Comparison of ENCODE assay signal across 21 mouse cellular contexts in genomic region chr7:67210004-67210833, GRCm38 (mm10). TPM values are rescaled to one million over a fixed set of nuclear protein-coding genes. Genes with fewer than 3 reads are reported as not detected.
DNase-seq lines count a peak whose midpoint lies in the region; ATAC-seq and TF ChIP-seq lines count a peak whose summit lies in the region.
"Had no signal": no experiment of that assay in that cellular context is flagged by ENCODE, and none has a peak within 500 bp of the region (broad histone marks: within the 10 kb centered on the region; RNA-seq: fewer than 3 reads in every experiment).

No protein-coding gene starts in this region.

- no peaks in the 10 kb centered on the region for H3K79me2 ChIP-seq in heart, adult 2 months (replicated peaks; ENCODE audit: control insufficient read depth, insufficient read depth, low read length)

- H3K4me3 ChIP-seq in heart, postnatal 0 days (ENCODE audit: low read depth, low read length): no peak overlapping the region
- no peak overlapping the region for H3K4me3 ChIP-seq in heart, adult 2 months
- H3K4me3 ChIP-seq in liver, postnatal 0 days (ENCODE audit: low read depth, low read length): no peak overlapping the region
- H3K4me3 ChIP-seq in cerebellum, adult 2 months (replicated peaks; ENCODE audit: insufficient read depth, low read depth, low read length): no peak overlapping the region
- H3K4me3 ChIP-seq: erythroblast, embryonic 14.5 days; hindbrain, embryonic 12.5 days; layer of hippocampus, adult 2 months; limb, embryonic 15.5 days; megakaryocyte, embryonic 14.5 days had no signal

- no peaks in the 10 kb centered on the region for H3K9me3 ChIP-seq in heart, postnatal 0 days (replicated peaks; ENCODE audit: control insufficient read depth, low read length)
- H3K9me3 ChIP-seq in liver, postnatal 0 days (ENCODE audit: low read length): no peaks in the 10 kb centered on the region
- H3K9me3 ChIP-seq: hindbrain, embryonic 12.5 days; limb, embryonic 15.5 days; megakaryocyte, embryonic 14.5 days had no signal

- no peak for TF ChIP-seq POLR2A in heart, adult 2 months (IDR thresholded peaks at IDR 0.05; ENCODE audit: insufficient read depth, low read depth, low read length)
- no peak for TF ChIP-seq POLR2A in cerebellum, adult 2 months (IDR thresholded peaks at IDR 0.05; ENCODE audit: borderline replicate concordance, insufficient read depth, low read length)

- TF ChIP-seq CTCF in heart, postnatal 0 days (IDR thresholded peaks at IDR 0.05; ENCODE audit: low read depth): no peak
- TF ChIP-seq CTCF in heart, adult 2 months (IDR thresholded peaks at IDR 0.05): no peak
- TF ChIP-seq CTCF in liver, postnatal 0 days (IDR thresholded peaks at IDR 0.05; ENCODE audit: low read depth): no peak
- TF ChIP-seq CTCF in cerebellum, adult 2 months (IDR thresholded peaks at IDR 0.05; ENCODE audit: borderline replicate concordance, insufficient read depth, low read depth, low read length): no peak

- no peak for TF ChIP-seq EP300 in heart, postnatal 0 days (IDR thresholded peaks at IDR 0.05; ENCODE audit: low read depth)
- no peak for TF ChIP-seq EP300 in heart, adult 2 months (IDR thresholded peaks at IDR 0.05; ENCODE audit: insufficient read depth, low read depth, low read length)
- 0 out of 2 replicates have a peak, but pooled peaks have one; percentile 11 for TF ChIP-seq EP300 in liver, postnatal 0 days (IDR thresholded peaks at IDR 0.05; ENCODE audit: low read depth)

- H3K9ac ChIP-seq in heart, postnatal 0 days (replicated peaks; ENCODE audit: low read depth, low read length): no peak overlapping the region
- no peak overlapping the region for H3K9ac ChIP-seq in heart, adult 2 months (ENCODE audit: low read depth, low read length)
- H3K9ac ChIP-seq in liver, postnatal 0 days (replicated peaks): no peak overlapping the region
- H3K9ac ChIP-seq: hindbrain, embryonic 12.5 days; limb, embryonic 15.5 days had no signal

- no peak overlapping the region for H3K4me2 ChIP-seq in heart, postnatal 0 days (ENCODE audit: low read depth, low read length)
- H3K4me2 ChIP-seq in liver, postnatal 0 days (ENCODE audit: low read depth, low read length): no peak overlapping the region
- H3K4me2 ChIP-seq: hindbrain, embryonic 12.5 days; limb, embryonic 15.5 days had no signal

- no peaks in the 10 kb centered on the region for H3K36me3 ChIP-seq in heart, postnatal 0 days (replicated peaks; ENCODE audit: control insufficient read depth, insufficient read depth, low read length)
- H3K36me3 ChIP-seq in heart, adult 2 months (ENCODE audit: control insufficient read depth, insufficient read depth, low read length): no peaks in the 10 kb centered on the region
- H3K36me3 ChIP-seq in liver, postnatal 0 days (replicated peaks; ENCODE audit: insufficient read depth, low read length): no peaks in the 10 kb centered on the region
- H3K36me3 ChIP-seq: hindbrain, embryonic 12.5 days; limb, embryonic 15.5 days had no signal

- intact Hi-C loops in heart, adult 2 months (cut with DNase I): no loop called here

- no peak overlapping the region for H3K27ac ChIP-seq in heart, postnatal 0 days (ENCODE audit: low read depth)
- no peak overlapping the region for H3K27ac ChIP-seq in heart, adult 2 months
- no peak overlapping the region for H3K27ac ChIP-seq in liver, postnatal 0 days (ENCODE audit: low read depth)
- no peak overlapping the region for H3K27ac ChIP-seq in cerebellum, adult 2 months (ENCODE audit: insufficient read depth, low read length)
- H3K27ac ChIP-seq: hindbrain, embryonic 12.5 days; layer of hippocampus, adult 2 months; limb, embryonic 15.5 days had no signal

- ATAC-seq in heart, postnatal 0 days (ENCODE audit: insufficient read depth, low read depth): 0 out of 2 replicates have a peak, but pooled peaks have one; percentile 11
- ATAC-seq in liver, postnatal 0 days: peak; percentile 68
- ATAC-seq: forebrain, embryonic 14.5 days; lung, postnatal 0 days; midbrain, embryonic 16.5 days had no signal

- 35% methylated on average over 6 of the region's 6 CpGs for WGBS in heart, postnatal 0 days
- WGBS in heart, adult 2 months: 31% methylated on average over 6 of the region's 6 CpGs
- WGBS in liver, postnatal 0 days (ENCODE audit: insufficient replicate concordance): 26% methylated on average over 6 of the region's 6 CpGs
- WGBS in cerebellum, adult 2 months: 84% methylated on average over 6 of the region's 6 CpGs

- H3K27me3 ChIP-seq in heart, postnatal 0 days (ENCODE audit: control insufficient read depth, insufficient read depth, low read length): no peaks in the 10 kb centered on the region
- H3K27me3 ChIP-seq in heart, adult 2 months (ENCODE audit: control insufficient read depth, insufficient read depth, low read length): no peaks in the 10 kb centered on the region
- H3K27me3 ChIP-seq in liver, postnatal 0 days (ENCODE audit: insufficient read depth, low read length): no peaks in the 10 kb centered on the region
- H3K27me3 ChIP-seq in cerebellum, adult 2 months (ENCODE audit: control insufficient read depth, insufficient read depth, low read length): no peaks in the 10 kb centered on the region
- H3K27me3 ChIP-seq: hindbrain, embryonic 12.5 days; limb, embryonic 15.5 days had no signal

- no peak for DNase-seq in heart, postnatal 0 days (ENCODE audit: low spot score)
- DNase-seq in heart, adult 2 months: no peak
- peak; percentile 59 for DNase-seq in c-Kit-positive CD71-positive TER-119-negative erythroid progenitor cells, embryonic 14.5 days (ENCODE audit: low read depth)
- DNase-seq in liver: peak; percentile 22
- peak; percentile 8 for DNase-seq in liver, postnatal 0 days
- DNase-seq in cerebellum, adult 2 months: no peak
- DNase-seq in cerebellum, postnatal 25 days: no peak
- DNase-seq: adrenal gland, postnatal 14 days; cerebellum, adult 18-20 months; gastrocnemius, postnatal 10 days; kidney, adult 8-10 months; kidney, postnatal 14 days; thymus, postnatal 25 days had no signal

- no peaks in the 10 kb centered on the region for H3K4me1 ChIP-seq in heart, postnatal 0 days (ENCODE audit: control insufficient read depth, insufficient read depth)
- peaks cover 3% of the 10 kb centered on the region; the same call in 1 of the 2 replicates for H3K4me1 ChIP-seq in heart, adult 2 months (ENCODE audit: control insufficient read depth, insufficient read depth, low read length)
- no peaks in the 10 kb centered on the region for H3K4me1 ChIP-seq in liver, postnatal 0 days (ENCODE audit: insufficient read depth)
- no peaks in the 10 kb centered on the region for H3K4me1 ChIP-seq in cerebellum, adult 2 months (ENCODE audit: control insufficient read depth, insufficient read depth, low read length)
- H3K4me1 ChIP-seq: limb, embryonic 15.5 days had no signal

RNA-seq across cellular contexts. Expression of gene Lysmd4, which starts 12.1 kb away (rescaled TPM):
- total RNA-seq in heart, postnatal 0 days (2014; rRNA removed; ENCODE audit: low replicate concordance): 15.1 and 15.9 TPM in 2 replicates
- polyA plus RNA-seq in heart, postnatal 0 days (2015; fragmentation: Nextera tagmentation; extraction: Ambion mirVana): 14.8 and 15.0 TPM in 2 replicates
- total RNA-seq in heart, adult 2 months (2021): 10 to 100 TPM; 17.3 to 18.2 TPM
- 14.6 and 30.7 TPM in 2 replicates for polyA plus RNA-seq in heart, adult 2 months (2012; rRNA removed)
- 3.6 and 4.2 TPM in 2 replicates for polyA plus RNA-seq in liver, postnatal 0 days (2015; fragmentation: Nextera tagmentation; extraction: Ambion mirVana)
- 43.8 and 46.8 TPM in 2 replicates for polyA plus RNA-seq in cerebellum, adult 2 months (2012; rRNA removed)

Comparison
In these comparisons a context has a peak if more than half of its experiments do, and no peak if none do; other contexts are left out.
1. DNase-seq: peak in c-Kit-positive CD71-positive TER-119-negative erythroid progenitor cells, embryonic 14.5 days (single experiment), liver (single experiment) and liver, postnatal 0 days (single experiment); none in heart, postnatal 0 days (single experiment), heart, adult 2 months (0 of 2), cerebellum, adult 2 months (0 of 2) and cerebellum, postnatal 25 days (0 of 2).